Mouse (Mus musculus) ES-E14 (cell line): ENCODE measurements at regions not wholly inside any gene's neighbourhood (a gene's known extent, or its start where the extent isn't known, plus 50 kb on each side); places are given as distances from the start of the nearest gene placed in this dataset.

Experiments used
- DNase-seq: peaks from one replicate; pipeline ENCODE4 v3.0.0-alpha.2; 2013; ENCODE audit warnings: low read depth, low spot score
- H3K27ac ChIP-seq: 2 replicates; pipeline ENCODE4 v1.5.1; 2012; ENCODE audit warnings: low read depth, mild to moderate bottlenecking, low read length, moderate library complexity, mixed read lengths; ENCODE audit not compliant: poor library complexity, insufficient read depth, severe bottlenecking
- H3K36me3 ChIP-seq: 2 replicates; pipeline ENCODE4 v1.6.1; 2012; ENCODE audit warnings: mild to moderate bottlenecking, low read length, moderate library complexity, mixed read lengths; ENCODE audit not compliant: control insufficient read depth, poor library complexity, insufficient read depth, severe bottlenecking
- H3K4me1 ChIP-seq, 2 experiments: fragments of 150-350 bp in 1 of 2; sonication (generic) in 1 of 2; 2 replicates each; pipeline ENCODE4 v1.6.1; 2012; ENCODE audit warnings: low read length in 2 of 2, mild to moderate bottlenecking in 1 of 2, mixed read lengths in 1 of 2; ENCODE audit not compliant: control insufficient read depth in 2 of 2, insufficient read depth in 2 of 2, poor library complexity in 1 of 2
- H3K4me3 ChIP-seq, 2 experiments: fragments of 150-350 bp in 1 of 2; sonication (generic) in 1 of 2; 2 replicates each; pipeline ENCODE4 v1.5.1; 2012; ENCODE audit warnings: low read length in 2 of 2, low read depth in 1 of 2, mild to moderate bottlenecking in 1 of 2, mixed read lengths in 1 of 2; ENCODE audit not compliant: insufficient read depth in 1 of 2, poor library complexity in 1 of 2, severe bottlenecking in 1 of 2
- H3K9ac ChIP-seq: 2 replicates; pipeline ENCODE4 v1.6.1; 2012; ENCODE audit warnings: low read depth, mild to moderate bottlenecking, low read length, mixed read lengths; ENCODE audit not compliant: poor library complexity, insufficient read depth, severe bottlenecking
- H3K9me3 ChIP-seq: fragments of 150-350 bp; sonication (generic); 2 replicates; pipeline ENCODE4 v1.6.1; 2012; ENCODE audit warnings: low read depth, mild to moderate bottlenecking, low read length; ENCODE audit not compliant: control insufficient read depth, insufficient read depth
- CHD2 ChIP-seq: IDR thresholded peaks from 2 replicates; pipeline ENCODE4 v1.6.1; 2014; ENCODE audit warnings: mild to moderate bottlenecking, low read depth, low read length, inconsistent platforms
- HCFC1 ChIP-seq: IDR thresholded peaks from 2 replicates; pipeline ENCODE4 v1.6.1; 2012; ENCODE audit warnings: low read length, inconsistent platforms, borderline replicate concordance; ENCODE audit not compliant: insufficient read depth
- MAFK ChIP-seq: IDR thresholded peaks from 2 replicates; pipeline ENCODE4 v1.6.1; 2014; ENCODE audit warnings: mild to moderate bottlenecking, low read depth, low read length, inconsistent platforms; ENCODE audit not compliant: insufficient read depth
- ZC3H11A ChIP-seq: IDR thresholded peaks from 2 replicates; pipeline ENCODE4 v1.6.1; 2012; ENCODE audit warnings: low read depth, mild to moderate bottlenecking, inconsistent platforms, low read length, borderline replicate concordance
- ZNF384 ChIP-seq: IDR thresholded peaks from 2 replicates; pipeline ENCODE4 v1.6.1; 2012; ENCODE audit warnings: low read depth, low read length, inconsistent platforms
- in situ Hi-C, 2 experiments: fragments of 600-800 bp; cut with MboI; formaldehyde crosslinking; loops; one replicate each; pipeline ENCODE4 v1.15.1; 2025; ENCODE audit warnings: low sequenced_read_pairs in 2 of 2, inconsistent platforms in 1 of 2; ENCODE audit not compliant: unreplicated experiment in 2 of 2

DNA sequence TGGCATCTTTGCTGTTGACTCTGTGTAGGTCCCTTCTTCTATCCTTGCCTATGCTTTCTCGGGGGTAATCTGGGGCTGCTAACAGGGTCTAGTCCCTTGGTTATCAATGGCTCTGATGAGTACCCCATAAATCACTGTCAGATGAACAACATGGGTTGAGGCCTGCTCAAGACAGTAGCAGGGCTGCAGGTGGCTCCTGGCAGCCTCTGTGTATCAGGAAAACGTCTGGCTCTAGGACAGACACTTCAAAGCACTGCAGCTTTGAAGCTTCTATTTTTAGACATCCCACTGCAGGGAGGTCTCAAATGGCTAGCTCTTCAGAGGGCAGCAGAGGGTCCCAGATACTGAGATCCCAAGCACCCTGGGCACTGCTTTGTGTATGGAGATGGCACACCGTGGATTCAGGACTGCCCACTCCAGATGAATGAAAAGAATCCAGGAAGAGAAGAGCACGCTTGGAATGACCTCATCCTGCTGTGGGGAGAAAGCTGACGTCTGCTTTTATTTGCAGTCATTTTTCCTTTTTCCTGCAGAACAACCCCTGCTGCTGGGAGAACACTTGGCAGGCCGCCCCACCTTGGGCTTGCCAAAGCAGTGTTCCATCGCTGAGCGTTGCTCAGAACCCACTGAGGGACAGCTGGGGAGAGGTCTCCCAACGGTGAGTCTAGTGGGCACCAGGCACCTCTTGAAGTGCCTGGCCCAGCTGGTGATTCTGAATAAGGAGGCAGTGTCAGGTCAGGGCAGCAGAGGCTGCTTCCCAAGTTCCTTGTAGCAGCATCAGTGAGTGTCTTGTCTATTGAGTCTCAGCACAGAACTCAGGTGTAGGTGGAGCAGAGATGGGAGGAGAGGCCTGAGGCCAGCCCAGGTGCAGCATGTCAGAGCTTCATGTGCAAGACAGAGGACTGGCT, 54.0 kb upstream of the Shh start:
- no peak overlapping the region for H3K4me3 ChIP-seq
- no peaks in the 10 kb centered on the region for H3K36me3 ChIP-seq
- no peak overlapping the region for H3K27ac ChIP-seq
- in situ Hi-C loops: no loop called here
- H3K9ac ChIP-seq: no peak overlapping the region
- no peak for DNase-seq
- no peaks in the 10 kb centered on the region; a peak in 1 of 4 replicates for H3K4me1 ChIP-seq
- no peaks in the 10 kb centered on the region for H3K9me3 ChIP-seq
- TF ChIP-seq ZNF384: no peak
- no peak for TF ChIP-seq MAFK
- no peak for TF ChIP-seq HCFC1
- TF ChIP-seq CHD2: no peak
- no peak for TF ChIP-seq ZC3H11A

DNA sequence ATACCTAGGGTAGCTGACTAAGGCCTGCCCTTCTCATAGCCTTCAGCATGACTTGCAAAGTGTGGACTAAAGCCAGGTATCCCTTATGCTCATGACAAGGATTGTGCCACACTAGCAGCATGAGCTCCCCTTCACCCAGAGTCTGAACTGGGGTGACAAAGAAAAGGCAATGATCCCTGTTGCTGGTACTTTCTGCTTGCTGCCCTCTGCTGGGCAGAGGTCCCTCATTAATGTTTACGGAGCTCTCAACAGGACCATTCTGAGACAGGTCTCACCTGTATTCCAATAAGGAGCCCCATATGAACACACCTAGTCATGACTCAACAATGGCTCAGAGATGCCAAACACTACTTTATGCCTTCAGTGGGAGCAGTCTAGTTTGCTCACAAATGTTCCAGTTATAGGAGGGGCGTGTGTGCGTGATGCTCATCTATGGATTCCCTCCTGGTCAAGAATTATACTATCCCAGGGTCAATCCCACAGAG, 52.0 kb upstream of the Shh start:
- no peak overlapping the region for H3K4me3 ChIP-seq
- H3K9ac ChIP-seq: no peak overlapping the region
- no peak for DNase-seq
- H3K9me3 ChIP-seq: no peaks in the 10 kb centered on the region
- no peaks in the 10 kb centered on the region; a peak in 1 of 4 replicates for H3K4me1 ChIP-seq
- no peak overlapping the region for H3K27ac ChIP-seq
- TF ChIP-seq MAFK: no peak
- no peak for TF ChIP-seq ZC3H11A
- TF ChIP-seq CHD2: no peak
- TF ChIP-seq ZNF384: no peak
- no peak for TF ChIP-seq HCFC1
- no peaks in the 10 kb centered on the region for H3K36me3 ChIP-seq
- in situ Hi-C loops: no loop called here
